Mouse (Mus musculus) intestine, postnatal 0 days (tissue): ENCODE results near the gene Acbd4. TPM values are rescaled to one million over a fixed set of nuclear protein-coding genes. Genes with fewer than 3 reads are reported as not detected.
A peak's percentile ranks its signal among the peaks of the same experiment; 100 is the strongest.

Experiments
- ATAC-seq: fragments of 200-750 bp; cut with Nextera tagmentation; 2 replicates; pipeline ENCODE4 v1.8.0; 2017; ENCODE audit warnings: mild to moderate bottlenecking, moderate TSS enrichment, moderate library complexity
- H3K27ac ChIP-seq: fragments of 300-500 bp; sonication (generic); 2 replicates; pipeline ENCODE4 v1.5.1; 2014; ENCODE audit warnings: mild to moderate bottlenecking, low read depth, low read length, moderate library complexity
- H3K27me3 ChIP-seq: fragments of 300-500 bp; sonication (generic); replicated peaks from 2 replicates; pipeline ENCODE4 v1.6.1; 2014; ENCODE audit warnings: low read length, mixed read lengths; ENCODE audit not compliant: control insufficient read depth, insufficient read depth
- H3K36me3 ChIP-seq: fragments of 300-500 bp; sonication (generic); 2 replicates; pipeline ENCODE4 v1.6.1; 2014; ENCODE audit warnings: mild to moderate bottlenecking, moderate library complexity; ENCODE audit not compliant: control insufficient read depth, insufficient read depth
- H3K4me1 ChIP-seq: fragments of 300-500 bp; sonication (generic); replicated peaks from 2 replicates; pipeline ENCODE4 v1.6.1; 2014; ENCODE audit warnings: antibody characterized with exemption, low read length, mixed read lengths; ENCODE audit not compliant: control insufficient read depth, insufficient read depth
- H3K4me2 ChIP-seq: fragments of 300-500 bp; sonication (generic); replicated peaks from 2 replicates; pipeline ENCODE4 v1.6.1; 2014; ENCODE audit warnings: low read depth, mild to moderate bottlenecking, moderate library complexity
- H3K4me3 ChIP-seq: fragments of 300-500 bp; sonication (generic); 2 replicates; pipeline ENCODE4 v1.5.1; 2014; ENCODE audit warnings: low read depth, low read length
- H3K9ac ChIP-seq: fragments of 300-500 bp; sonication (generic); 2 replicates; pipeline ENCODE4 v1.6.1; 2014; ENCODE audit warnings: mild to moderate bottlenecking, low read depth, low read length
- H3K9me3 ChIP-seq: fragments of 300-500 bp; sonication (generic); 2 replicates; pipeline ENCODE4 v1.6.1; 2016; ENCODE audit warnings: mixed run types; ENCODE audit not compliant: control insufficient read depth
- CTCF ChIP-seq: sonication (generic); IDR thresholded peaks from 2 replicates; pipeline ENCODE4 v1.5.1; 2016; ENCODE audit warnings: low read depth, mild to moderate bottlenecking, control low read depth, antibody characterized with exemption, moderate library complexity
- WGBS: fragments of 180-500 bp; shearing (Covaris S2); extraction: QIAGEN DNeasy Blood & Tissue Kit; methylation state at CpG from one replicate; pipeline ENCODE4 v1.1.7; 2014; 5-methylcytosine and 5-hydroxymethylcytosine counted together
- polyA plus RNA-seq: library from polyadenylated mRNA; unstranded; fragments of >200 nt; fragmentation: Nextera tagmentation; extraction: Ambion mirVana; gene quantifications from 2 replicates; pipeline ENCODE4 v1.2.1, GENCODE M21; 2015

Acbd4 gene
- polyA plus RNA-seq, 1 experiment from 2014 or later = 75.9 TPM

GRCm38 (mm10) chr11:103101866-103102501 lies 502 bp downstream of the Acbd4 start:
- Histone ChIP-seq H3K9ac (peak overlapping the region; percentile 52), H3K27me3 (peaks cover 16% of the 10 kb centered on the region; the same call in 1 of the 2 replicates), H3K36me3 (0 out of 2 replicates have a peak, but pooled peaks cover 11% of the 10 kb centered on the region), H3K27ac (no peak overlapping the region), H3K4me3 (peak overlapping the region; percentile 49), H3K9me3 (no peaks in the 10 kb centered on the region), H3K4me1 (peaks cover 29% of the 10 kb centered on the region), H3K4me2 (peak overlapping the region; percentile 93)
- no peak for TF ChIP-seq CTCF
- WGBS = 2% methylated on average over 30 of the region's 30 CpGs
- ATAC-seq = no peak; the same call in 1 of the 2 replicates

- Histone ChIP-seq H3K27me3 (peaks cover 16% of the 10 kb centered on the region; the same call in 1 of the 2 replicates), H3K4me1 (peaks cover 24% of the 10 kb centered on the region), H3K36me3 (peaks cover 11% of the 10 kb centered on the region; the same call in 1 of the 2 replicates), H3K9me3 (no peaks in the 10 kb centered on the region), H3K4me3 (peak overlapping the region; percentile 53), H3K9ac (peak overlapping the region; percentile 35; the same call in 1 of the 2 replicates), H3K4me2 (peak overlapping the region; percentile 93), H3K27ac (peak overlapping the region; percentile 11; the same call in 1 of the 2 replicates)
- TF ChIP-seq CTCF = peak; percentile 100
- 1% methylated on average over 35 of the region's 35 CpGs for WGBS
- ATAC-seq = peak; percentile 88
Observed at GRCm38 (mm10) chr11:103102725-103103349, 1.4 kb downstream of the Acbd4 start.

- Histone ChIP-seq H3K4me2 (peak overlapping the region; percentile 93), H3K27me3 (peaks cover 16% of the 10 kb centered on the region; the same call in 1 of the 2 replicates), H3K4me1 (peaks cover 24% of the 10 kb centered on the region), H3K36me3 (peaks cover 11% of the 10 kb centered on the region; the same call in 1 of the 2 replicates), H3K9ac (peak overlapping the region; percentile 35; the same call in 1 of the 2 replicates), H3K4me3 (peak overlapping the region; percentile 53), H3K27ac (no peak overlapping the region), H3K9me3 (no peaks in the 10 kb centered on the region)
- 56% methylated on average over 8 of the region's 8 CpGs for WGBS
- no peak for TF ChIP-seq CTCF
- ATAC-seq = no peak
Observed at GRCm38 (mm10) chr11:103103621-103104020, 2.1 kb downstream of the Acbd4 start.

GRCm38 (mm10) chr11:103104469-103104868 lies 3.0 kb downstream of the Acbd4 start:
- 39% methylated on average over 7 of the region's 7 CpGs for whole genome bisulfite sequencing
- H3K27me3 ChIP-seq = peaks cover 16% of the 10 kb centered on the region; the same call in 1 of the 2 replicates
- H3K9ac ChIP-seq = peak overlapping the region; percentile 26; the same call in 1 of the 2 replicates

GRCm38 (mm10) chr11:103105180-103105725 lies 3.8 kb downstream of the Acbd4 start:
- no peak for TF ChIP-seq CTCF
- Histone ChIP-seq H3K4me1 (peaks cover 24% of the 10 kb centered on the region), H3K4me2 (peak overlapping the region; percentile 93), H3K36me3 (peaks cover 11% of the 10 kb centered on the region; the same call in 1 of the 2 replicates), H3K27me3 (peaks cover 12% of the 10 kb centered on the region; the same call in 1 of the 2 replicates), H3K27ac (peak overlapping the region; percentile 71; the same call in 1 of the 2 replicates), H3K9me3 (no peaks in the 10 kb centered on the region), H3K9ac (peak overlapping the region; percentile 26; the same call in 1 of the 2 replicates), H3K4me3 (0 out of 2 replicates have a peak overlapping the region, but pooled peaks have one; percentile 2)
- WGBS = 40% methylated on average over 14 of the region's 14 CpGs
- no peak; the same call in 1 of the 2 replicates for ATAC-seq

More at GRCm38 (mm10) chr11:103104469-103104868, 3.0 kb downstream of the Acbd4 start:
- H3K36me3 ChIP-seq = peaks cover 11% of the 10 kb centered on the region; the same call in 1 of the 2 replicates
- peaks cover 24% of the 10 kb centered on the region for H3K4me1 ChIP-seq
- peak; percentile 27 for ATAC-seq
- no peak for TF ChIP-seq CTCF
- peak overlapping the region; percentile 71 for H3K27ac ChIP-seq
- H3K9me3 ChIP-seq = no peaks in the 10 kb centered on the region
- no peak overlapping the region for H3K4me3 ChIP-seq
- H3K4me2 ChIP-seq = peak overlapping the region; percentile 93
